Mouse (Mus musculus): ENCODE results near the gene Hexb. TPM values are rescaled to one million over a fixed set of nuclear protein-coding genes. Genes with fewer than 3 reads are reported as not detected.

Hexb gene
- polyA plus RNA-seq, 1 experiment from 2014 or later = 59.0 TPM

DNA sequence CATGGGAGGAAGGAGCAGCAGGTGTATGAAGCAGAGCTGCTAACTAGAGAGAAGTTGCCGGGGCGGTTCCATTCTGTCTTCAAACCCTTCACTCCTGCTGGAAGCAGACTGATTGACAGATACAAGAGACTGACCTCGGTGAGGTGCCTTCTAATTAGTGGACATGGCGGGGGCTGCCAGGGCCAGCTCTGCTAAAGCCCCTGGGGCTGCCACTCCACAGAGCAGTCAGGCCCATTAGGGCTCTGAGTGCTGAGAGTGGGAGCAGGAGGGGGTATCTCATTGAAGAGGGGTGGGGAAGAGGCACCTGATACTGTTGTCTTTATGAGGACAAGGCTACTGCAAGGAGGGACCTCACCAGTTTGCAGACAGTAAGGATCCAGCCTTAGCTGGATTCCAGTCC is 17.4 kb upstream of the Hexb start:
- H3K9me3 ChIP-seq (replicated peaks; ENCODE audit: low read length) = no peaks in the 10 kb centered on the region
- H3K27me3 ChIP-seq (ENCODE audit: insufficient read depth, low read length) = no peaks in the 10 kb centered on the region
- no peaks in the 10 kb centered on the region for H3K36me3 ChIP-seq (ENCODE audit: insufficient read depth, low read length)
- H3K4me1 ChIP-seq (replicated peaks; ENCODE audit: insufficient read depth, low read length) = no peaks in the 10 kb centered on the region
- H3K4me2 ChIP-seq (ENCODE audit: low read length) = no peak overlapping the region
- no peak overlapping the region for H3K9ac ChIP-seq (ENCODE audit: low read depth, low read length)
- no peak for TF ChIP-seq CTCF (IDR thresholded peaks at IDR 0.05; ENCODE audit: low read depth)
- WGBS = 60% methylated on average over 4 of the region's 4 CpGs
- no peak overlapping the region for H3K4me3 ChIP-seq (replicated peaks; ENCODE audit: low read depth, low read length)
- no peak for DNase-seq (ENCODE audit: low spot score)
- H3K27ac ChIP-seq = no peak overlapping the region
- no peak for ATAC-seq (replicated peaks; ENCODE audit: low FRiP score, low read depth)

DNA sequence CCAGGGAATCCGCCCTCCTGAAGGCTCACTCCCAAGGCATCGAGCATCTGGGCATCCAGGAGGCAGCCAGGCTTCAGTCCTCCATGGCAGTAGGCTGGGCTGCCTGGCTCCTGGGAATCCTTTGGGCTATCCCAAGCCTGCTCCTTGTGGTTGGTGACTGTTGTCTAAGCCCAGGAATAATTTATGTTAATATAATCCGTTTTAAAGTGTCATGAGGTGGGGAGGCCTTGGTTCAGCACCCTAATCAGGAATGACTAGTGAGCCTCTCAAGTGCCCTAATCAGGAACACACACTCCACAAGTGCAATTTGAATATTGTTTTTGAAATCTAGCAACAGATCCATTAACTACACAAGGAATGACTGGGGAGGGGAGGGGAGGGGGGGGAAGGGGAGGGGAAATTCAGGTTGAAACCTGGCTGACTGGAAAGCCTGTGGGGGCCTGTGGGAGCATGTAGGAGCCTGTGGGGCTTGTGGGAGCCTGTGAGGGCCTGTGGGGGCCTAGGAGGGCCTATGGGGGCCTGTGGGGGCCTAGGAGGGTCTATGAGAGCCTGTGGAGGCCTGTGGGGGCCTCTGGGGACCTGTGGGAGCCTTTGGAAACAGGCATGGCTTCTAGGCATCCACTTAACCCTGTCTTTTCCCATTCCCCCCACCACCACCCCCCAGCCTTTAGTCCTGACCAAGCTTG is 16.6 kb upstream of the Hexb start:
- Histone ChIP-seq H3K4me3 (replicated peaks; ENCODE audit: low read depth, low read length) (no peak overlapping the region), H3K27ac (no peak overlapping the region), H3K9ac (ENCODE audit: low read depth, low read length) (no peak overlapping the region), H3K9me3 (replicated peaks; ENCODE audit: low read length) (no peaks in the 10 kb centered on the region), H3K36me3 (ENCODE audit: insufficient read depth, low read length) (no peaks in the 10 kb centered on the region), H3K4me2 (ENCODE audit: low read length) (no peak overlapping the region), H3K4me1 (replicated peaks; ENCODE audit: insufficient read depth, low read length) (no peaks in the 10 kb centered on the region), H3K27me3 (ENCODE audit: insufficient read depth, low read length) (no peaks in the 10 kb centered on the region)
- WGBS = 61% methylated on average over 3 of the region's 3 CpGs
- no peak for ATAC-seq (replicated peaks; ENCODE audit: low FRiP score, low read depth)
- DNase-seq (ENCODE audit: low spot score) = no peak
- TF ChIP-seq CTCF (IDR thresholded peaks at IDR 0.05; ENCODE audit: low read depth) = no peak

DNA sequence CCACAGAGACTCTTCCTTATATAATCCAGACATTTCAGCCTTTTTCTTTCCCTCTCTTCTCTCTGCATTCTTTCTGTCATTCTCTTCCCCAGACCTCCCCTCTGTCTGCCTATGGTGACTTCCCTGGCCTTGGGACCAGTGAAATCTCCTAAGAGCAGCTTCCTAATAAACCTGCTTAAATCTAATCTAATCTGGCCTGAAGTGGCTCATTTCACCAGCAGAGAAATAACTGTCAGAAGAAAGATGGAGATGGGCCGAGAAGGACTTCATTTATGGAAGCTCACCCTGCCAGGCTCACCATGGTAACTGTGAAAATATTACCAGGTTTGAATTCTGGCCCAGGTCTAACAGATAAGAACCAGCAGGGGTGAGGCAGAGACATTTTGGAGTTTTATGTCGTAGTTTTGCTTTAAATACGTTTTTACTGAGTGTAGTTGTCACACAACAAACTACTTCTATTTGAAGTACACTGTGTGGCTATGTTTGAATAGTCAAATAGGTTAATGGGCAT is 10.4 kb upstream of the Hexb start:
- H3K4me3 ChIP-seq (replicated peaks; ENCODE audit: low read depth, low read length) = no peak overlapping the region
- TF ChIP-seq CTCF (IDR thresholded peaks at IDR 0.05; ENCODE audit: low read depth) = no peak
- peaks cover 6% of the 10 kb centered on the region; the same call in 1 of the 2 replicates for H3K4me1 ChIP-seq (replicated peaks; ENCODE audit: insufficient read depth, low read length)
- ATAC-seq (replicated peaks; ENCODE audit: low FRiP score, low read depth) (no peak), DNase-seq (ENCODE audit: low spot score) (no peak)
- WGBS = 78% methylated on average over 3 of the region's 3 CpGs
- H3K9me3 ChIP-seq (replicated peaks; ENCODE audit: low read length) = no peaks in the 10 kb centered on the region
- H3K9ac ChIP-seq (ENCODE audit: low read depth, low read length) = no peak overlapping the region
- no peaks in the 10 kb centered on the region for H3K27me3 ChIP-seq (ENCODE audit: insufficient read depth, low read length)
- H3K36me3 ChIP-seq (ENCODE audit: insufficient read depth, low read length) = no peaks in the 10 kb centered on the region
- H3K4me2 ChIP-seq (ENCODE audit: low read length) = no peak overlapping the region
- no peak overlapping the region for H3K27ac ChIP-seq

DNA sequence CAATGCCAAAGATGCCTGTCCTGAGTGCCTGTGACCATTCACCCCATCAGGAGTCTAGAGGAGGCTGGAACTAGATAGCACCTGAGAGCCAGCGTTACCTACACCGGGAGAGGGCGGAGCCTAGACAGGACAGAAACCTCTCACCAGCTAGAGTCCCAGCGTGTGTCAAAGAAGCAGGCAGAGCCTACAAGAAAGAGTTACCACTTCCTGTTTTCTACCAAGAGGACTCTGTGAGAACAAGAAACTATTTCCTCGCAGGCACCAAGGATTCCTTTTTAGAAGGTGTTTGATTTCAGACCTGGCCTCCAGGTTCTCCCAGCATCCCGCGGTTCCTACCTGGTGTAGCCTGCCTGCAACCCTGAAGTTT is 9.9 kb upstream of the Hexb start:
- WGBS = 55% methylated on average over 7 of the region's 7 CpGs
- no peaks in the 10 kb centered on the region for H3K36me3 ChIP-seq (ENCODE audit: insufficient read depth, low read length)
- no peak for DNase-seq (ENCODE audit: low spot score)

DNA sequence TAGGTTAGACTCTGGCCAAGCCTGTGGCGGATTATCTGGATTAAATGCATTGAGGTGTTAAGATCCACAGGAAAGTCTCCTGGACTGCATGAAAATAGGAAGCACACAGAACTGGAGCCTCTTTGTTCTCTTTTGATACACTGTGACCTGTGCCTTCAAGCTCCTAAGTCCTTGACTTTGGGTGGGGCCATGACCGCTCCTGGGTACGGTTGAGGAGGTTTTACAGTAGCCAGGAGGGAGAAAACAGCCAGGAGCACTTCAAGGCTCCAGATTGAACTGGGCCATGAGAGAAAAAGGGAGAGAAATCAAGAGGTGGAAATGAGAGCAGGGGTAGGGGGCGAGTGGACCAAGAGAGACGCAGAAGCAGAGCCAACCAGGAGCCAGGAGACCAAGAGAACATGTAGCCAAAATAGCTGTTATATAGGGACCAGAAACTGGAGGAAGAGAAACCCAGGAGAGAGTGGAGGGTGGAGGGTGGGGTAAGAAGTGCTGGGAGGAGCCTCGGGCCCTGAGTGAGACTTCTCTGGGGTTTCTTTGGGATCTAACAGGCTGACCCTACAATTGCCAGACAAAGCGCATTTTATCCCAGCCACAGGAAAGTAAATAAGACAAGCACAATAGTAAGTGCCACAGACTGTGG is 9.4 kb upstream of the Hexb start:
- H3K9me3 ChIP-seq (replicated peaks; ENCODE audit: low read length) = no peaks in the 10 kb centered on the region
- H3K9ac ChIP-seq (ENCODE audit: low read depth, low read length) = no peak overlapping the region
- peaks cover 6% of the 10 kb centered on the region; the same call in 1 of the 2 replicates for H3K4me1 ChIP-seq (replicated peaks; ENCODE audit: insufficient read depth, low read length)
- ATAC-seq (replicated peaks; ENCODE audit: low FRiP score, low read depth) (no peak), DNase-seq (ENCODE audit: low spot score) (no peak)
- no peaks in the 10 kb centered on the region for H3K27me3 ChIP-seq (ENCODE audit: insufficient read depth, low read length)
- WGBS = 79% methylated on average over 7 of the region's 7 CpGs
- H3K27ac ChIP-seq = no peak overlapping the region
- no peaks in the 10 kb centered on the region for H3K36me3 ChIP-seq (ENCODE audit: insufficient read depth, low read length)
- no peak for TF ChIP-seq CTCF (IDR thresholded peaks at IDR 0.05; ENCODE audit: low read depth)
- H3K4me2 ChIP-seq (ENCODE audit: low read length) = no peak overlapping the region
- no peak overlapping the region for H3K4me3 ChIP-seq (replicated peaks; ENCODE audit: low read depth, low read length)

More for the DNA sequence above, 9.9 kb upstream of the Hexb start:
- Histone ChIP-seq H3K27ac (no peak overlapping the region), H3K27me3 (ENCODE audit: insufficient read depth, low read length) (no peaks in the 10 kb centered on the region), H3K9ac (ENCODE audit: low read depth, low read length) (no peak overlapping the region), H3K9me3 (replicated peaks; ENCODE audit: low read length) (no peaks in the 10 kb centered on the region), H3K4me2 (ENCODE audit: low read length) (no peak overlapping the region), H3K4me3 (replicated peaks; ENCODE audit: low read depth, low read length) (no peak overlapping the region), H3K4me1 (replicated peaks; ENCODE audit: insufficient read depth, low read length) (peaks cover 6% of the 10 kb centered on the region; the same call in 1 of the 2 replicates)
- ATAC-seq (replicated peaks; ENCODE audit: low FRiP score, low read depth) = no peak
- TF ChIP-seq CTCF (IDR thresholded peaks at IDR 0.05; ENCODE audit: low read depth) = no peak

DNA sequence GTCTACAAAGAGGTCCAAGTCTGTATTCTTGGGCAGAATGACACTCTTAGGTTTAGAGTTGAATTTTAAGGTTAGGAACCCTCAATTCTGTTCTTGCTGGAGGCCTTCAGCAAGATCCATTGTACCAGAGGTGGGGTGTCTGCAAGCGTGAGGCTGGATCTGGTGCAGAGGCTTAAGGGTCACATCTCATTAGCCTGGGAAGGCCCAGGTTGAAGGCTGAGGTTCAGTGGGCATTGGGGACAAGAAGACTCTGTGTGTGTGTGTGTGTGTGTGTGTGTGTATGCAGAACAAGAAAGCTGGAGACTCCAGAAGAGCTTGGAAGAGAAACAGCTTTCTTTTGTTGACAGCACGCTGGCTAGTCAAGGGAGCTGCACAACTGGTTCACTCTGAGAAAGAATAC is 7.9 kb upstream of the Hexb start:
- Histone ChIP-seq H3K4me3 (replicated peaks; ENCODE audit: low read depth, low read length) (no peak overlapping the region), H3K36me3 (ENCODE audit: insufficient read depth, low read length) (no peaks in the 10 kb centered on the region), H3K9me3 (replicated peaks; ENCODE audit: low read length) (no peaks in the 10 kb centered on the region), H3K4me1 (replicated peaks; ENCODE audit: insufficient read depth, low read length) (peaks cover 6% of the 10 kb centered on the region; the same call in 1 of the 2 replicates), H3K27me3 (ENCODE audit: insufficient read depth, low read length) (no peaks in the 10 kb centered on the region), H3K9ac (ENCODE audit: low read depth, low read length) (no peak overlapping the region), H3K4me2 (ENCODE audit: low read length) (no peak overlapping the region), H3K27ac (peak overlapping the region; percentile 19; the same call in 1 of the 2 replicates)
- DNase-seq (ENCODE audit: low spot score) = no peak
- TF ChIP-seq CTCF (IDR thresholded peaks at IDR 0.05; ENCODE audit: low read depth) = no peak
- no peak for ATAC-seq (replicated peaks; ENCODE audit: low FRiP score, low read depth)
- WGBS = 87% methylated on average over 2 of the region's 2 CpGs

Measured in kidney, postnatal 0 days (tissue).